Mouse (Mus musculus) lung, adult 2 months (tissue): ENCODE measurements at regions not wholly inside any gene's neighbourhood (a gene's known extent, or its start where the extent isn't known, plus 50 kb on each side); places are given as distances from the start of the nearest gene placed in this dataset.

Source experiments
- CTCF ChIP-seq: fragments of 200-500 bp; IDR thresholded peaks from 2 replicates; pipeline ENCODE4 v1.5.1; 2011; ENCODE audit warnings: mild to moderate bottlenecking, low read length, control low read depth; ENCODE audit not compliant: insufficient read depth
- POLR2A ChIP-seq: fragments of 200-500 bp; IDR thresholded peaks from 2 replicates; pipeline ENCODE4 v1.6.1; 2011; ENCODE audit warnings: low read depth, mild to moderate bottlenecking, control low read depth, low read length, borderline replicate concordance; ENCODE audit errors: extremely low read depth

GRCm38 (mm10) chr1:128706167-128706566, 114.1 kb upstream of the Cxcr4 start:
- no peak for TF ChIP-seq CTCF
- TF ChIP-seq POLR2A = no peak
